Comparison of ENCODE assay signal across 8 mouse cellular contexts in the genomic region with DNA sequence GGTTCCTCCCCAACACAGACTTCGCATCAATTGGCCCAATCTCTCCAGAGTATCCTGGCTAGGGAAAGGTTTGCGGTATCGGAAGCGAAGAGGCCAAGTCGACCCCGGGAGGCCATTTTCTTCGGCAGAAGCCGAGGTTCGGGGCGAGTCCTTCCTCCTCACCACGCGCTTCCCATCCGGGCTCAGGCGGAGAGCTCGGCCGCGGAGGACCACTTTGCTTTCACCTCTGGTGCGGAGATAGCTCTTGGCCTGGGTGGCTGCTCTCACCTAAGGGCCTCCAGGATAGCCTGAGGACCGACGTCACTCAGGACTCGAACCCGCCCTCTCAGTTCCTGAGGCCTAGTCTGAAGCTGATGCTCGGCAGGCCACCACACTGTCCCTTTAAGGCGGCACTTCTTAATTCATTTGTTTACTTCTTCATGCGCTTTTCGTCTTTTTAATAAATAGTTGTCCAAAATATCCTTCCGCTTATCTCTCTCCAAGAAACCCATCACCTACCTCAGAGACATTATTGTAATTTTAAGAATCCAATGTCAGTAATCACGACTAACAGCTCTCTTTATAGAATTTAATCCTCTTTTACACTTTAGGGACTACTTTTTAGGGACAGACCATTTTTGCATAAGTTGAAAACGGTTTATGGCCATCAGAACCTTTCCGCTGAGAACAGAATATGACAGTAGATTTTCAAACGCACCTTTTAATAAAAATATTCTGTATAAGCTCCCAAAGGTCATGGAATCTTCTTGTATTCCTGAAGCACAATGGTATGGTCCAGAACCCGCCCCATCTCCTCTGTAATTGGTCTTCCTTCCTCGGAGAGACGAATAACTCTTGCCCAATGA. TPM values are rescaled to one million over a fixed set of nuclear protein-coding genes. Genes with fewer than 3 reads are reported as not detected.
A peak's percentile ranks its signal among the peaks of the same experiment; 100 is the strongest.
DNase-seq lines count a peak whose midpoint lies in the region; ATAC-seq and TF ChIP-seq lines count a peak whose summit lies in the region.

No protein-coding gene starts in this region.

- DNase-seq in 3134 (ENCODE audit: extremely low read depth, insufficient read length, low spot score), result peak; percentile 91
- DNase-seq in adrenal gland, postnatal 14 days, result peak; percentile 85
- DNase-seq in heart, adult 18-20 months, result peak; percentile 90 to 92
- peak; percentile 94 for DNase-seq in kidney, adult 2 months
- peak; percentile 92 for DNase-seq in limb, embryonic 14.5 days (ENCODE audit: low spot score)
- DNase-seq in spleen, postnatal 36 days (ENCODE audit: low spot score in 2 of 2), result peak; percentile 83 to 87

- H3K9ac ChIP-seq in embryonic facial prominence, embryonic 12.5 days, result peak overlapping the region; percentile 81
- H3K9ac ChIP-seq in limb, embryonic 14.5 days (ENCODE audit: low read depth, low read length, severe bottlenecking), result peak overlapping the region; percentile 76
- H3K9ac ChIP-seq in midbrain, embryonic 16.5 days (ENCODE audit: low read depth, low read length), result peak overlapping the region; percentile 77

- peaks cover 20% of the 10 kb centered on the region for H3K4me1 ChIP-seq in embryonic facial prominence, embryonic 12.5 days
- peaks cover 24% of the 10 kb centered on the region for H3K4me1 ChIP-seq in kidney, adult 2 months (ENCODE audit: control insufficient read depth, insufficient read depth, low read length)
- peaks cover 29% of the 10 kb centered on the region for H3K4me1 ChIP-seq in limb, embryonic 14.5 days (ENCODE audit: control insufficient read depth, insufficient read depth, low read length)
- H3K4me1 ChIP-seq in midbrain, embryonic 16.5 days (ENCODE audit: control insufficient read depth, insufficient read depth, low read length), result peaks cover 31% of the 10 kb centered on the region

- WGBS in embryonic facial prominence, embryonic 12.5 days, result 2% methylated on average over 34 of the region's 34 CpGs
- under 1% methylated on average over 34 of the region's 34 CpGs for WGBS in kidney, adult 2 months
- under 1% methylated on average over 34 of the region's 34 CpGs for WGBS in limb, embryonic 14.5 days
- under 1% methylated on average over 34 of the region's 34 CpGs for WGBS in midbrain, embryonic 16.5 days

- no peak for TF ChIP-seq CTCF in kidney, adult 2 months (conservative IDR thresholded peaks at IDR 0.05; ENCODE audit: insufficient read depth, insufficient read length, low read depth, low read length)

- peak overlapping the region; percentile 65 for H3K4me2 ChIP-seq in embryonic facial prominence, embryonic 12.5 days (replicated peaks)
- peak overlapping the region; percentile 62 for H3K4me2 ChIP-seq in limb, embryonic 14.5 days (replicated peaks; ENCODE audit: low read depth, low read length, severe bottlenecking)
- H3K4me2 ChIP-seq in midbrain, embryonic 16.5 days (ENCODE audit: low read length), result peak overlapping the region; percentile 76

- TF ChIP-seq POLR2A in kidney, adult 2 months (IDR thresholded peaks at IDR 0.05; ENCODE audit: low read depth, low read length), result peak; percentile 52
- 0 out of 2 replicates have a peak, but pooled peaks have one; percentile 22 for TF ChIP-seq POLR2A in limb, embryonic 14.5 days (IDR thresholded peaks at IDR 0.05; ENCODE audit: borderline replicate concordance, extremely low read depth, insufficient read depth, insufficient read length)

- ATAC-seq in embryonic facial prominence, embryonic 12.5 days (ENCODE audit: insufficient number of reproducible peaks, insufficient read depth, low FRiP score, low TSS enrichment), result peak; percentile 65
- ATAC-seq in limb, embryonic 14.5 days (ENCODE audit: low FRiP score, low read depth), result peak; percentile 32
- ATAC-seq in midbrain, embryonic 16.5 days, result peak; percentile 82

- no peaks in the 10 kb centered on the region for H3K36me3 ChIP-seq in embryonic facial prominence, embryonic 12.5 days
- H3K36me3 ChIP-seq in kidney, adult 2 months (ENCODE audit: control insufficient read depth, insufficient read depth, low read length), result no peaks in the 10 kb centered on the region
- H3K36me3 ChIP-seq in limb, embryonic 14.5 days (ENCODE audit: control insufficient read depth, insufficient read depth, low read length), result no peaks in the 10 kb centered on the region
- no peaks in the 10 kb centered on the region for H3K36me3 ChIP-seq in midbrain, embryonic 16.5 days (ENCODE audit: control insufficient read depth, insufficient read depth, low read length)

- no peaks in the 10 kb centered on the region for H3K9me3 ChIP-seq in embryonic facial prominence, embryonic 12.5 days
- no peaks in the 10 kb centered on the region for H3K9me3 ChIP-seq in limb, embryonic 14.5 days (ENCODE audit: control insufficient read depth, low read length)
- no peaks in the 10 kb centered on the region for H3K9me3 ChIP-seq in midbrain, embryonic 16.5 days (replicated peaks; ENCODE audit: control insufficient read depth, low read length, poor library complexity, severe bottlenecking)

- H3K27me3 ChIP-seq in embryonic facial prominence, embryonic 12.5 days, result peaks cover 4% of the 10 kb centered on the region
- H3K27me3 ChIP-seq in kidney, adult 2 months (replicated peaks; ENCODE audit: control insufficient read depth, insufficient read depth, low read length), result no peaks in the 10 kb centered on the region
- no peaks in the 10 kb centered on the region for H3K27me3 ChIP-seq in limb, embryonic 14.5 days (ENCODE audit: control insufficient read depth, insufficient read depth, low read length)
- H3K27me3 ChIP-seq in midbrain, embryonic 16.5 days (ENCODE audit: control insufficient read depth, insufficient read depth, low read depth, low read length), result peaks cover 27% of the 10 kb centered on the region

- peak overlapping the region; percentile 91 for H3K27ac ChIP-seq in embryonic facial prominence, embryonic 12.5 days
- H3K27ac ChIP-seq in kidney, adult 2 months (ENCODE audit: insufficient read depth, low read depth, low read length), result peak overlapping the region; percentile 100
- H3K27ac ChIP-seq in limb, embryonic 14.5 days (replicated peaks; ENCODE audit: low read depth, low read length), result peak overlapping the region; percentile 88
- peak overlapping the region; percentile 91 for H3K27ac ChIP-seq in midbrain, embryonic 16.5 days (ENCODE audit: low read length)

- peak overlapping the region; percentile 66 for H3K4me3 ChIP-seq in embryonic facial prominence, embryonic 12.5 days
- H3K4me3 ChIP-seq in kidney, adult 2 months (ENCODE audit: insufficient read depth, low read depth, low read length), result peak overlapping the region; percentile 98
- peak overlapping the region; percentile 65 for H3K4me3 ChIP-seq in limb, embryonic 14.5 days (replicated peaks; ENCODE audit: low read length)
- H3K4me3 ChIP-seq in midbrain, embryonic 16.5 days (ENCODE audit: low read depth, low read length), result peak overlapping the region; percentile 51

RNA-seq across cellular contexts. Expression of a gene that starts 0.6 kb away (rescaled TPM):
- total RNA-seq in adrenal gland, postnatal 14 days (2021), result 57.8 and 62.1 TPM in 2 replicates
- 4.0 and 4.2 TPM in 2 replicates for polyA plus RNA-seq in embryonic facial prominence, embryonic 12.5 days (2016; fragmentation: Nextera tagmentation; extraction: Ambion mirVana)
- 10 to 100 TPM; 20.0 to 21.5 TPM for total RNA-seq in heart, adult 18-20 months (2021)
- 24.9 and 26.4 TPM in 2 replicates for polyA plus RNA-seq in kidney, adult 2 months (2012; rRNA removed)
- 17.7 and 21.1 TPM in 2 replicates for polyA plus RNA-seq in limb, embryonic 14.5 days (2012; rRNA removed)
- 7.5 and 8.4 TPM in 2 replicates for polyA plus RNA-seq in limb, embryonic 14.5 days (2014; fragmentation: Nextera tagmentation; extraction: Ambion mirVana)
- 4.1 and 4.2 TPM in 2 replicates for polyA plus RNA-seq in midbrain, embryonic 16.5 days (2015; fragmentation: Nextera tagmentation; extraction: Ambion mirVana)

RNA-seq across cellular contexts. Expression of a gene that starts 13.9 kb away (rescaled TPM):
- 77.8 and 84.9 TPM in 2 replicates for total RNA-seq in adrenal gland, postnatal 14 days (2021)
- polyA plus RNA-seq in embryonic facial prominence, embryonic 12.5 days (2016; fragmentation: Nextera tagmentation; extraction: Ambion mirVana), result 9.7 and 11.2 TPM in 2 replicates
- 10 to 100 TPM; 28.6 to 41.4 TPM for total RNA-seq in heart, adult 18-20 months (2021)
- polyA plus RNA-seq in kidney, adult 2 months (2012; rRNA removed), result 119 and 130 TPM in 2 replicates
- 11.2 and 14.2 TPM in 2 replicates for polyA plus RNA-seq in limb, embryonic 14.5 days (2012; rRNA removed)
- 20.2 and 25.2 TPM in 2 replicates for polyA plus RNA-seq in limb, embryonic 14.5 days (2014; fragmentation: Nextera tagmentation; extraction: Ambion mirVana)
- 11.6 and 13.0 TPM in 2 replicates for polyA plus RNA-seq in midbrain, embryonic 16.5 days (2015; fragmentation: Nextera tagmentation; extraction: Ambion mirVana)

RNA-seq across cellular contexts. Expression of a gene that starts 13.9 kb away (rescaled TPM):
- 9.3 and 11.2 TPM in 2 replicates for total RNA-seq in adrenal gland, postnatal 14 days (2021)
- polyA plus RNA-seq in embryonic facial prominence, embryonic 12.5 days (2016; fragmentation: Nextera tagmentation; extraction: Ambion mirVana), result 3.9 and 4.2 TPM in 2 replicates
- 10 to 100 TPM; 11.0 to 14.5 TPM for total RNA-seq in heart, adult 18-20 months (2021)
- polyA plus RNA-seq in kidney, adult 2 months (2012; rRNA removed), result 14.9 and 18.1 TPM in 2 replicates
- 10.3 and 13.2 TPM in 2 replicates for polyA plus RNA-seq in limb, embryonic 14.5 days (2012; rRNA removed)
- polyA plus RNA-seq in limb, embryonic 14.5 days (2014; fragmentation: Nextera tagmentation; extraction: Ambion mirVana), result 3.8 and 4.9 TPM in 2 replicates
- polyA plus RNA-seq in midbrain, embryonic 16.5 days (2015; fragmentation: Nextera tagmentation; extraction: Ambion mirVana), result 2.8 and 3.6 TPM in 2 replicates

RNA-seq across cellular contexts. Expression of a gene that starts 16.8 kb away (rescaled TPM):
- 3.9 and 5.6 TPM in 2 replicates for total RNA-seq in adrenal gland, postnatal 14 days (2021)
- 13.5 and 13.8 TPM in 2 replicates for polyA plus RNA-seq in embryonic facial prominence, embryonic 12.5 days (2016; fragmentation: Nextera tagmentation; extraction: Ambion mirVana)
- 1 to 10 TPM; 1.6 to 1.7 TPM for total RNA-seq in heart, adult 18-20 months (2021)
- polyA plus RNA-seq in kidney, adult 2 months (2012; rRNA removed), result 3.8 and 4.0 TPM in 2 replicates
- 9.4 and 10.8 TPM in 2 replicates for polyA plus RNA-seq in limb, embryonic 14.5 days (2012; rRNA removed)
- polyA plus RNA-seq in limb, embryonic 14.5 days (2014; fragmentation: Nextera tagmentation; extraction: Ambion mirVana), result 8.6 and 11.1 TPM in 2 replicates
- polyA plus RNA-seq in midbrain, embryonic 16.5 days (2015; fragmentation: Nextera tagmentation; extraction: Ambion mirVana), result 29.9 and 37.0 TPM in 2 replicates

RNA-seq across cellular contexts. Expression of a gene that starts 55.5 kb away (rescaled TPM):
- 14.4 and 30.4 TPM in 2 replicates for total RNA-seq in adrenal gland, postnatal 14 days (2021)
- polyA plus RNA-seq in embryonic facial prominence, embryonic 12.5 days (2016; fragmentation: Nextera tagmentation; extraction: Ambion mirVana), result 0.97 and 1.8 TPM in 2 replicates
- total RNA-seq in heart, adult 18-20 months (2021), result 10 to 100 TPM; 18.1 to 20.2 TPM
- 32.7 and 35.5 TPM in 2 replicates for polyA plus RNA-seq in kidney, adult 2 months (2012; rRNA removed)
- polyA plus RNA-seq in limb, embryonic 14.5 days (2012; rRNA removed), result 3.7 and 3.8 TPM in 2 replicates
- polyA plus RNA-seq in limb, embryonic 14.5 days (2014; fragmentation: Nextera tagmentation; extraction: Ambion mirVana), result 2.5 and 2.6 TPM in 2 replicates
- 5.7 and 6.3 TPM in 2 replicates for polyA plus RNA-seq in midbrain, embryonic 16.5 days (2015; fragmentation: Nextera tagmentation; extraction: Ambion mirVana)

Comparison
In these comparisons a context has a peak if more than half of its experiments do, and no peak if none do; other contexts are left out.
1. Peak in every context shown above with its lines: DNase-seq, ATAC-seq, H3K4me3 ChIP-seq and H3K27ac ChIP-seq.
2. ATAC-seq: peak in every context shown above with its lines; median percentile 82 in midbrain, embryonic 16.5 days; 65 in embryonic facial prominence, embryonic 12.5 days; 32 in limb, embryonic 14.5 days.